Mouse (Mus musculus): ENCODE data around the gene 9530068E07Rik. TPM values are rescaled to one million over a fixed set of nuclear protein-coding genes. Genes with fewer than 3 reads are reported as not detected.
A peak's percentile ranks its signal among the peaks of the same experiment; 100 is the strongest.
"Not testable (repeated sequence)": the region's sequence is repeated elsewhere in the genome, so short reads cannot be mapped to it uniquely, and the experiment has no call there.

The 9530068E07Rik gene
- total RNA-seq, 2 experiments from 2014 or later = 137 to 139 TPM

DNA sequence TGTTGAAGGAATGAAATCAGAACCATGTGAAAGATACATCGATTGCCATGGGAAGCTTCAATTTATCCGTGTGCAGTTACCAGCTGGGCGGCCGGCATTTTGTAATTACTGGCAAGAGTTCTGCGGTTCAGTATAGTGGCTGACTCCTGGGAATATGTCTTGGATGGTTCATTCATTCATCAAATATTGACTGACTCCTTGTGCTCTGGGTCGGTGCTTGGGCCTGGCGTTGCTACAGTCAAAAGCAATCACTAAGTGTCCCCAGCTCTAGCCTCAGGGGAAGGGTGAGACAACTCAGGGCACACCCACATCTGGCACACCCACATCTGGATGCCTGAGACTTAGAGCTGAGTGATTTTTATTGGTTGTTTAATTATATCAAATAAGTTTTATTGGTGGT, 22.4 kb upstream of the 9530068E07Rik start:
- DNase-seq = no peak

DNA sequence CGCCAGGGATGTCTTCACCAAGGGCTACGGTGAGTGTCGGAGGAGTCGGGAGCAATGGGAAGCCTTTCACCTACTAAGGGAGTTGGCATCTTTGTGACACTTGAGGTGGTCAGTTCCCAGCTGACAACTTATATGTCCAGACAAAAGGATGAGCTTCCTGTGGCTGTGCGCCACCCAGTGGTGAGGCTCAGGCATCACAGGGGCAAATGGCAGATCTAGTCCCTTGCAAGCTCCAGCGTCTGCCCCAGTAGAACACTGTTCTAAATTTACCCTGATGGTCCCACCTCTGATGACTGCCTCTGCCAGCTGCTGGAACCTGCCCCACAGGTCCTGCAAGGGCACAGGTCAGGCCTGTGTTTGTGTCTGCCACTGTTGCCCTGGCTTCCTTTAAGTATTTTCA, 21.9 kb upstream of the 9530068E07Rik start:
- peak; percentile 79 for DNase-seq

GRCm38 (mm10) chr11:52377579-52377978, 18.6 kb upstream of the 9530068E07Rik start:
- peak; percentile 74 for DNase-seq

- no peak for DNase-seq
These were observed 17.0 kb upstream of the 9530068E07Rik start for GRCm38 (mm10) chr11:52379241-52379640.

- DNase-seq = no peak
These were observed 12.5 kb upstream of the 9530068E07Rik start for GRCm38 (mm10) chr11:52383741-52384140.

DNA sequence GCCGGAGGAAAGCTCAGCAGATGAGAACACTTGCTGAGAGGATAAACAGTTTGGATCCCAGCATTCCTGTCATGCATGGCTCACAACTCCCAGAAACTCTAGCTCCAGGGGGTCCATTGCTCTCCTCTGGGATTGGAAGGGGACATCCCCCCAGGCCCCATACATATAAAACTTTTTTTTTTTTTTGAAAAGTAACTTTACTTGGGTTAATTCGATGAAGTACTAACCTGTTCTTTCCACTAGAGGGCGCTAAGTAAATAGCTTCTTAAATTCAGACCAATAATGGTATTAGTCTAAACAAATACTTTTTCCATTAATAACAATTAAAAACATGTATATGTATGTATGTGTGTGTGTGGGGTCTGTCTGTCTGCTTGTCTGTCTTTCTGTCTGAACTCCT, 11.6 kb upstream of the 9530068E07Rik start:
- no peak for DNase-seq

- no peak for DNase-seq
These were observed 9.3 kb upstream of the 9530068E07Rik start for GRCm38 (mm10) chr11:52386892-52387291.

DNA sequence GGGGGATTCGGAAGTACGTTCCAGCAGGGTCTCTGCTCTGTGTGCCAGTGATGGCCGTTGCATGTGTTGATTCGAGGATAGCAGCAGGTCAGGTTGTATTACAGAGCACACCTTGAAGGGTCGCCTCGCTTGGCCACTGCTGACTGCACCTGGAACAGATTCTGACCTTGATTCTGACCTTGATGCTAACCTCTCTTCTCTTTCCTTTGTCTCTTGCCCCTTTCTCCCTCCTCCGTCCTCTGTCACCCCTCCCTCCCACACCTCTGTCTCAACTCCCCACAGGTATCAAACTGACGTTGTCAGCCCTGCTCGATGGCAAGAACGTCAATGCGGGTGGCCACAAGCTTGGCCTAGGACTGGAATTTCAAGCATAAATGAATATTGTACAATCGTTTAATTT, 8.1 kb upstream of the 9530068E07Rik start:
- no peak for DNase-seq

DNA sequence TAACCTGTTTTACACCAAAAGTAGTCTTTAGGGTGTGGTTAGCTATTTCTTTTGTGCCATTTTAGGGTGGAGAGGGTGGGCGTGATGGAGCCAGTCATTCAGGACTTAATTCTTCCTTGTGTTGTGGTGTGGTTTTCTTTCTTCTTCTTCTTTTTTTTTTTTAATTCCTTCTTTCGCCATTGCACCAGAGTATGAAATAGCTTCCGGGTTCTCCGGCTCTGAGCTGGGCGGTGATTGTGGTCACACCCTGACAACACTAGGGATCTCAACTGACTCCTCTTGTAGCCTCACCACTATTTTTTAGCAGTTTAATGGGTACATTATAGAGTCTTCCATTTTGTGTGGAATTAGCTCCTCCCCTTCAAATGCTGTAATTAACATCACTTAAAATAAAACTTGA, 7.2 kb upstream of the 9530068E07Rik start:
- not testable (repeated sequence) for DNase-seq

GRCm38 (mm10) chr11:52389933-52390332, 6.3 kb upstream of the 9530068E07Rik start:
- DNase-seq = no peak

DNA sequence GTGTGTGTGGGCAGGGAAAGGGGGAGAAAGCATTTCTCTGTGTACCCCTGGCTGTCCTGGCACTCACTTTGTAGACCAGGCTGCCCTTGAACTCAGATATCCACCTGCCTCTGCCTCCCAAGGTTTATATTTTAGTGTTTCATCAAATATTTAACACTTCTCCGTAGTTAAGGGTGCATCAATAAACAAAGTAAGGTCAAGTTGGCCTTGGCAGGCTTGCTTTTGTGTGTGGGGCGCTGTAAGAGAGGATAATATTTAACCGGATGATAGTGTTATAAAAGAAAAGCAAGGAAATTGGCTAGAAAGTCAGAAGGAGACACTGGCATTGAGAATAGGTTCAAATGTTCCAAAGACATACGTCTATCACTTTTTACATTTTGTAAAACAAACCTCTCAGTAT, 1.7 kb upstream of the 9530068E07Rik start:
- DNase-seq = no peak

DNA sequence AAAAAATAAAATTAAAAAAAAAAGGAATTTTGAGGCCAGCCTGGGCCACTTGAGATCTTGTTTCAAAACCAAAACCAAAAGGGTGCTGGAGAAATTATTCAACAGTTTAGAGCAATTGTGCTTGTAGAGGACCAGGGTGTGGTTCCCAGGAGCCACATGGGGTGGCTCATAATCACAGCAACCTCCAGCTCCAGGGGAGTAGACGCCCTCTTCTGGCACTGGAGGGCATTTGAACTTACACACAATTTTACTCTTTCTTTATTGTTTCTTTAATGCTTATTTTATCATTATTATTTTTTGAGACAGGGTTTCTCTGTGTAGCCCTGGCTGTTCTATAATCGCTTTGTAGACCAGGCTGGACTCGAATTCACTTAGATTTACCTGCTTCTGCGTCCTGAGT, 885 bp upstream of the 9530068E07Rik start:
- no peak for DNase-seq

GRCm38 (mm10) chr11:52396597-52397188, 465 bp downstream of the 9530068E07Rik start:
- DNase-seq = no peak

GRCm38 (mm10) chr11:52397385-52397987, 1.3 kb downstream of the 9530068E07Rik start:
- DNase-seq = no peak

GRCm38 (mm10) chr11:52401476-52401875, 5.2 kb downstream of the 9530068E07Rik start:
- DNase-seq = no peak

- DNase-seq = no peak
These were observed 6.3 kb downstream of the 9530068E07Rik start for GRCm38 (mm10) chr11:52402566-52402965.

GRCm38 (mm10) chr11:52404209-52404608, 8.0 kb downstream of the 9530068E07Rik start:
- no peak for DNase-seq

- DNase-seq = no peak
These were observed 9.0 kb downstream of the 9530068E07Rik start for GRCm38 (mm10) chr11:52405196-52405688.

GRCm38 (mm10) chr11:52409316-52409715, 13.1 kb downstream of the 9530068E07Rik start:
- no peak for DNase-seq

DNA sequence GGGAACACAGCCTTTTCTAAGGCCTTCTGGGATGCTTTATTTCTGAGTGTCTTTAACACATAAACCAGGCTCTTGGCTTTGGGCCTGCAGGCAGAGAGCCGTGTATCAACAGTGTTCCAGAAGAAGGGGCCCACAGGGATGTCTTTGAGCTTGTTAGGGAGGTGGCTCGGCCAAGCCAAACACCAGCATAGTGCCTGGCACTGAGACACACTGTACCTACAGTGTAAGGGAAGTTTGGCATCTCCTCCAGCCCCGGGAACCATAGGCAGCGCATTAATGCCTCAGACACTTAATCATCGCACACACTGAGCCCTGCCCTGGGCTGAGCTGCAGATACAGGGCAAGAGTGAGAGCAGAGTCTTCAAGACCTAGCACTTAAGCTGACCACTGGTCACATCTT, 22.1 kb downstream of the 9530068E07Rik start:
- DNase-seq = peak; percentile 56

- DNase-seq = no peak
These were observed 23.0 kb downstream of the 9530068E07Rik start for GRCm38 (mm10) chr11:52419246-52419645.

DNA sequence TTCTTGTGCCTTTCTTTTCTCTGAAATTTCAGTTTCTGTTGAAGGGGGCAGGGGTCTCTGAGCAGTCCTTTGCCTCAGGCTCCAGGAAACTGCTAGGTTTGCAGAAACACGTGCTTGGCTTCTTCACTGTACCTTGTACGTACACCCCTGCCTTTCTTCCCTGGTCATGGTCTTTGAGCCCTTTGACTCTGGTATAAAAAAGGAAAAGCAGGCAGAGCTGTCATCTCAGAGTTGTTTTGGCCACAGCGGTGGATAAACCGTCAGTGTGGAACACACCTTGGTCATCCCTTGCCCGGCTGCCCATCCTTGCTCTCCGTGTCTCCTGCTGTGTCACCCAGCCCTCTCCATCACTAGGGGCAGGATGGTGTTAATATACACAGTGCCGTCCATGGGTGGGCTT, 23.6 kb downstream of the 9530068E07Rik start:
- DNase-seq = no peak

DNA sequence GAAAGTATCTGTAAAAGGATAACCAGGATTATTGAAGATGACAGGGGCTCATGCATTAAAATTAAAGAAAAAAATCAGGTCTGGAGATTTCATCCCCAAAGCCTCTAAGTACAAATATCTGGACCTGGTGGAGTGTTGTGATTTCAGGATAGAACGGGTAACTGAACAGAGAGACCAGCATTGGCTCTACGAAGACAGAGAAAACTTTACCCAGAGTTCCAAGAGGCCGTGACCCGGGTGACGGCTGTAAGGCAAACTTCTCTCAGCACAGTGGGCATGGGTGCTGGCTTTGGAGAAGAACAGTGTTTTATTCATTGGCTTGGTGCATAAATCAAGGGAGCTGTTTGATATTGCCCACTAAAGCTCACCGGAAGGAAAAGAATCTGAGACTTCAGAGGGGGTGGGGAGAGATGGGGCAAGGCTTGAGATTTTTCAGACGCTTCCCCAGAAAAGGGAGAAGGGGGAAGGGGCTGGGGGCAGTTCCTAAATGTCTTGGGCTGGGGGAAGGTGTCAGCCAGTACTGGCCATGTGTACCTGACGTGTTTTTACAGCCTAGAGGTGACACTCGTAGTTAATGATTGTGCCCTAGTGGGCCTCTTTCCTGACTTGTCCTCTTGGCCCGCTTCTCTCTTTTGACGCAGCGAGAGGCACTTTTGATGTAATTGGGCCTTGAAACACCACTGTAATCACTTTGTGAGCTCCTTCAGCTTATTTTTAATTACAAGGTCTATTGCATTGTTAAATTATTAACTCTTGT, 24.2 kb downstream of the 9530068E07Rik start:
- DNase-seq = no peak

Measured in adrenal gland, postnatal 10 days (tissue).